Mouse (Mus musculus) CH12F3 (cell line): ENCODE results near the gene Bub1b.
"Not testable (repeated sequence)": the region's sequence is repeated elsewhere in the genome, so short reads cannot be mapped to it uniquely, and the experiment has no call there.

Experiments
- in situ Hi-C: fragments of 300-500 bp; cut with MboI; formaldehyde crosslinking; loops from 2 replicates; pipeline ENCODE4 v1.14.3; 2020; ENCODE audit warnings: low sequenced_read_pairs

The Bub1b gene

DNA sequence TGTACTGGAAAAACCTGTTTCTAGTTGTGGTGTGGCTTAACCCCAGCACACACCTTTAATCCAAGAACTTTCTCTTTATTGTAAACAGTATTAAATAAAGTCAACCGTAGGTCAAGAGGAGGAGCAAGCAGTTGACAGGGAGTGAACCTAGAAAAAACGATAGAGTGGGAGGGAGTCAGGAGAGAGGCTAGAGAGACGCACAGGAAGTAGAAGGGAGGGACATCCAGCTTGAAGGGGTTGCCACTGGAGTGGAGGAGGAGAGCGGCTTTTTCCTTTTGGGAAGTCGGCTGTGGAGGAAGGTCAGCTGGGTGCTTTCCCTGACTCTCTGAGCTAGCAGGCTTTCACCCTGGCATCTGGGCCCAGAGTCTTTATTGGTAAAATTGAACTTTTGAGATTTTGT, 9.0 kb downstream of the Bub1b start:
- in situ Hi-C loops: no loop called here

DNA sequence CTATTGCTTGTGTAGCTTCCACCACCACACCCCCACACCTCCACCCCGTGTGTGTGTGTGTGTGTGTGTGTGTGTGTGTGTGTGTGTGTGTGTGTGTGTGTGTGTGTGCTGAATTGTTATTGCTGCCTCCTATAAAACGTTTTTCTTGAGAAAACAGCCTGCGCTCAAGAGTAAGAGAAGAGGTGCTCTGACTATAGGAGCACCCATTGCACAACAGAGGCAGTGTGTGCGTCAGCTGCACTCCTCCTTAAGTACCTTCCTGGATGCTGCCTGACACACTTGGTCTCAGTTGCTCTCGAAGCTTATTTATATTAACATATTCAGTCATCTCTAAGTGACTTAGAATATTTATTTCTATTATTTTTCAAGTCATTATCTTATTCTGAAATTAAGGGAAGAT, 20.0 kb downstream of the Bub1b start:
- in situ Hi-C loops: no loop called here

GRCm38 (mm10) chr2:118620101-118620500, 22.1 kb downstream of the Bub1b start:
- in situ Hi-C loops: no loop called here

GRCm38 (mm10) chr2:118620608-118621007, 22.6 kb downstream of the Bub1b start:
- in situ Hi-C loops: no loop called here

DNA sequence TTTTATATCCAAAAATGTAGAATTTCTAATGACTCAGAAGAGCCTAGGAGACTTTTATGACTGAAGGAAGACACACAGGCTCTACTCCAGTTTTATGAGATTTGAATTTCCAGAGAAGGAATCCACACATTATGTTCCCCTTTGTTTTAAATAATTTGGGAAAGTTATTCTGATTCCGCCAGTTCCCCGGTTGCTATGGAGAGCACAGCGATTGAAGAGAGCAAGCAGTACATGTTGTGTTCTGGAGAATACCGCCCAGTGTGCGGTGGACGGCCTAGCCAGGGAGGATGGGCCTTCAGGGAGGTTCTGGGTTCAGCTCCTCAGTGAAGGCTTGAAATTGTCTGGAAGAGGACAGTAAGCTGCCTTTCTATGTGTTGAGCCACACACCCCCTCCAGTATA, 31.3 kb downstream of the Bub1b start:
- in situ Hi-C loops: loop anchor here (25.0 kb wide), 2 partner anchors 358 to 558 kb away; no protein-coding TSS in a partner anchor

GRCm38 (mm10) chr2:118633441-118633840, 35.4 kb downstream of the Bub1b start:
- in situ Hi-C loops: loop anchor here (25.0 kb wide), 2 partner anchors 354 to 554 kb away; no protein-coding TSS in a partner anchor

GRCm38 (mm10) chr2:118637258-118637657, 39.2 kb downstream of the Bub1b start:
- in situ Hi-C loops: loop anchor here (5.0 to 25.0 kb wide), 4 partner anchors 125 to 550 kb away; partner anchors contain the start of gene Ccdc9b

- in situ Hi-C loops: loop anchor here (5.0 to 25.0 kb wide), 4 partner anchors 124 to 549 kb away; partner anchors contain the start of gene Ccdc9b
These were observed 40.0 kb downstream of the Bub1b start for GRCm38 (mm10) chr2:118637888-118638526.

DNA sequence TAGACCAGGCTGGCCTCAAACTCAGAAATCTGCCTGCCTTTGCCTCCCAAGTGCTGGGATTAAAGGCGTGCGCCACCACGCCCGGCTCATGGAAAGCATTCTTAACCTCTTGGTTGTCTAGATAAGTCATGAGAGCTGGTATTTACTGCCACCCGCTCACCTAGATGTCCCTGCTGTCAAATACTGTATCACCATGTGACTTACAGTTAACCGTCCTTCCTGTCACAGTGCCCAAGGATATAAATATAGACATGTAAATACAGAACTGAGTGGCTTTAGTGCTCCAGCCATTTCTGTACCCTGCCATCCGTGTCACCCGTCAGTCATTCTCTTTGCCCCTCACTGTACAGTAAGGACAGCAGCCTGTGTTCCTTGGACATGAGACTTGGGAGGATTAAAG, 40.7 kb downstream of the Bub1b start:
- in situ Hi-C loops: loop anchor here (5.0 to 25.0 kb wide), 4 partner anchors 124 to 549 kb away; partner anchors contain the start of gene Ccdc9b

GRCm38 (mm10) chr2:118641147-118641546, 43.1 kb downstream of the Bub1b start:
- in situ Hi-C loops: loop anchor here (10.0 to 25.0 kb wide), 3 partner anchors 94 to 546 kb away; no protein-coding TSS in a partner anchor

DNA sequence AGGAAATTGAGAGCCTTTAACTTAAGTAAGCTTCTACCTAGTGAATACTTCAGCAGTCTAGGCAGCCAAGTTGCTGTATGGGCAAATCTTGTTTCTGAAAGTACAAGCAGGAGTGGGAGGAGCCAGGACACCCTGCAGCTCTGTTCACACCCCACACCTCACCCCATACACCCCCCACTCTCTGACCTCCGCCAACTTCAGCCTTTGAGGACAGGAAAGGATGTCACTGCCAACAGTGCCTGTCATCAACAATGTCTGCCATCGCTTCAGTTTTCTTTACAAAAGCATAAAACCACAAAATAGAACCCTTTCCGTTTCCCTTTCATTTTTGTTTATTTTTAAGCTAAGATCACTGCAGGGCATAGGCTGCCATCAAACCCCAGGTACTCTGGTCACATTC, 44.4 kb downstream of the Bub1b start:
- in situ Hi-C loops: loop anchor here (10.0 to 25.0 kb wide), 3 partner anchors 92 to 545 kb away; no protein-coding TSS in a partner anchor

DNA sequence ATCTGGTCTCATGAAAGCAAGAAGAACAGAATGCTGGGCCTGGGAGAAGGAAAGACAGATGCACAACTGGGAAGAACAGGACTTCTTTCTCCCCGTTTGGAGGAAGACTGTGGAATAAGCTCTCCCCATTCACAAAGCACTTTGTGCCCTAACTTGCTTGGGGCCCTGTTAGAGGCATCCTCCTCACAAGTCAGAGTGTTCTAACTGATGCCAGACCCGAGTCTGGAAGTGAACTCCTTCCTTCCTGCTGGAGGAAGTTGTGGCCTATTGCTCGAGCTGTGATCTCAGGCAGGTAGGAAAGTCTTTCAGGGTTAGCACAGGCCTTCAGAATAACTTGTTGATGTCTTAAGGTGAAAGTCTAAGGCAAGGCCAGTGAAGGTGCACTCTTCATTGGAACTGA, 44.9 kb downstream of the Bub1b start:
- in situ Hi-C loops: loop anchor here (10.0 to 25.0 kb wide), 3 partner anchors 92 to 544 kb away; no protein-coding TSS in a partner anchor

GRCm38 (mm10) chr2:118646665-118647064, 48.7 kb downstream of the Bub1b start:
- in situ Hi-C loops: loop anchor here (10.0 to 25.0 kb wide), 3 partner anchors 88 to 541 kb away; no protein-coding TSS in a partner anchor

- in situ Hi-C loops: not testable (repeated sequence)
These were observed 52.7 kb downstream of the Bub1b start for GRCm38 (mm10) chr2:118650697-118651096.

DNA sequence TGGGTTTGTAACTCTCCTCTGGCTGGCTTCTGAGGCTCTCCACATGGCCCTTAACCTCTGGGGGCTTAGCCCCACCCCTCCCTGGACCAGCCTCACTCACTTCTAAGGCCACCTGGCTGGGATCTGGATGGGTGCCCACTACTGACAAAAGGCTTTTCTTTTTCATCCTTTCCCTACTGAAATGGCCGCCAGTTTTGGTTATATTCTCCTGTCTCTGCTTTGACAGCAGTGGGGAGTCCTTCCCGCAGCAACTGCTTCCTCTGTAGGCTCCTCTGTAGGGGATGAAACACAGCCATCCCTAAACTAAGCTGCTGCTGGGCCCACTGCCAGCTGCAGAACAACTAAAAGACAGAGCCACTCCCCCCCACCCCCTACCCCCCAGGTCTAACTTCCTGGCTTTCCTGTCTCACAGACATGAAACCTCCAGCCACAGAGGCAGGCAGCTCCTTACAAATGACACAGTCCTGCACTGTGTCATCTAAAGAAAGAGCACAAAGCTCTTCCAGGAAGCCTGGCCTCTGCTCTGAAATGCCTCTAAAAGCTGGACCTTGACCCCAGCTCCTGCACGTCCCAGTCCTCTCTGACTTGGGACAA, 58.8 kb downstream of the Bub1b start:
- in situ Hi-C loops: no loop called here

GRCm38 (mm10) chr2:118658457-118658856, 60.4 kb downstream of the Bub1b start:
- in situ Hi-C loops: no loop called here

GRCm38 (mm10) chr2:118659077-118659476, 61.1 kb downstream of the Bub1b start:
- in situ Hi-C loops: no loop called here

DNA sequence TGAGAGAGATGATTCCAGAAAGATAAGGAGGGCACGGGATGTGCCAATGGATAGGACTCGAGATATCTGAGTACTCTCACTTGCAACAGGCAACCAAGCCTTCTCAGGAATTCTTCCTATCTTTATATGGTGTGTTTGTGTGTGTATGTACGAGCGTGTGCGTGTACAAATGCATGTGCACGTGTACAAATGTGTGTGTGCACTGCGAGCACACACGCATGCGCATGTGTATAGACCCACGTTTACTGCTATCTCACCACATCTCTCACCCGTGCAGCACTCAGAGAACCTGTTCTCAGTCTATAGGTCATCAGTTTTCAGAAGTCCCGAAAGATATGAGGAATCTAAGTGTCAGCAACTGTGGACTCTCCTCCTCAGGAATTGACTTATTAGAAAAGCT, 61.5 kb downstream of the Bub1b start:
- in situ Hi-C loops: no loop called here

DNA sequence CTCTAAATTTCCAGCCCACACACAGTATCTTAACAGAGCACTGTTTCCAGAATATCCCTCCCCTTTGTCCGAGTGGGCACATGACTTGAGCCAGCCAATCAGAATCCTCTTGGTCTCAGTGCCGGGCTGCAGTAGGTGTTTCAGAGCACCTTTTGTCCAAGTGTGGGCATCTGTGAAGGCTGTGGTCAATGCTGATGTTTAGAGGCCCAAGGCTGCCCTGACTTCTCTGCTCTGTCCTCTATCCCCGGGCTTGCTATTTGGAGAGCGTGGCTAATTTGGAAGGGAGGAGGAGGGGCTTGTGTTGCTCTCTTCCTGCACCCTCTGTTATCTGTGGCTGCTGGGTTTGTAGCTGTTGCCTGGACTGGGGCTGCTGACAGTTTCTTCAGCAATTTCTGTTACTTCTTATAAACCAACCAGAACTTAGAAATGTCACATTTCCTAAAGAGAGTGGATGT, 62.0 kb downstream of the Bub1b start:
- in situ Hi-C loops: no loop called here

- in situ Hi-C loops: no loop called here
These were observed 63.9 kb downstream of the Bub1b start for GRCm38 (mm10) chr2:118661891-118662290.

DNA sequence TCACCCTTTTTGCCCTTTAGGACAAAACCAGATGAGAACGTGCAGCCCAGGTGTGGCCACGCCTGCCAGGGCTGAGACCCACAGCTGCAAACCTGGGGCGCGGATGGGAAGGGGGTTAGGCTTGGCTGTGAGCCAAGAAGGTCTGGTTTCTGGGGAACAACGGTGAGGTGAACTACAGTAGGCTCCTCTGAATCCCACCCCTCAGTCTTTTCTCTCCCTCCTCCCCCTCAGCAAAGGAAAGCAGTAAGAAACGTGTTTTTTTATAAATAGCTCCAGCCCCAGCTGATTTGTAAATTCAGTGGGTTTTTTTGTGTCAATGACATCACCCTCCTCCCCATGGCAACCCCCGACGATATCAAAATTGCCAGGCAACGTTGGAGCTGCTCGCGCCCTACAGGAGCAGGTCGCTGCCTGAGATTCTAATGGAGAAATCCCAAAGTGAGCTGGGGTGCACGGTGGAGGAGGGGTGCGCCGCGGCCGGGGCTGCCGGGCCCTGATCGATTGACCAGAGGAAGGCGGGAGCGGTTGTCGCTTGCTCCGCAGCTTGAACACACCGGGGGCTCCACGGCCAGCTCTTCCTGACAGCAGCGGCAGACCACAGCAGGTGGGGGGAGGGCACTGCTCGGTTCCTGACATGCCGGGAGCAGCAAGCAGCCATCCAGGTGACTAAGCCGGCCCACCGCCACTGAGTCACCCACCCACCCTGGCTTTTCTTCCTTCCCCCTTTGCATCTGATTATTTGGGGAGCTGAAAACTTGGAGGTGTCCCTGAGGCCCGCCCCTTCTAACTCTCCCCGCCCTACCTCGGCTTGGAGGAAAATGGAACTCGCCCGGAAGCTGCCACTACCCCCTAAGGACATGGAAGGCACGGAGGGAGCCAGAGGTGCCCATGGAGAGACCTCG, 65.1 kb downstream of the Bub1b start, which contains the start of gene Pak6:
Gene Pak6, plus strand, starts transcription at position 402 of the 902 bp plus-strand sequence.
- in situ Hi-C loops: no loop called here
